Mouse (Mus musculus) spleen, adult 2 months (tissue): ENCODE measurements around the gene Irx4. TPM values are rescaled to one million over a fixed set of nuclear protein-coding genes. Genes with fewer than 3 reads are reported as not detected.

ENCODE experiments used
- DNase-seq, 2 experiments: peaks; one replicate each; pipeline versions ENCODE4 v3.0.0 to v3.0.0-alpha.2; 2012 to 2021; ENCODE audit warnings: low spot score in 2 of 2, low read depth in 1 of 2
- H3K27ac ChIP-seq: fragments of 200-500 bp; 2 replicates; pipeline ENCODE4 v1.5.1; 2012; ENCODE audit warnings: low read length, inconsistent platforms; ENCODE audit not compliant: insufficient read depth
- H3K27me3 ChIP-seq: fragments of 200-500 bp; 2 replicates; pipeline ENCODE4 v1.6.1; 2012; ENCODE audit warnings: mild to moderate bottlenecking, moderate library complexity, low read length, inconsistent platforms; ENCODE audit not compliant: control insufficient read depth, insufficient read depth
- H3K36me3 ChIP-seq: fragments of 200-500 bp; 2 replicates; pipeline ENCODE4 v1.6.1; 2012; ENCODE audit warnings: mild to moderate bottlenecking, low read length, inconsistent platforms; ENCODE audit not compliant: control insufficient read depth, insufficient read depth
- H3K4me1 ChIP-seq: fragments of 200-500 bp; 2 replicates; pipeline ENCODE4 v1.6.1; 2011; ENCODE audit warnings: inconsistent platforms; ENCODE audit not compliant: control insufficient read depth, insufficient read depth, insufficient read length
- H3K4me3 ChIP-seq: fragments of 200-500 bp; 2 replicates; pipeline ENCODE4 v1.5.1; 2011; ENCODE audit warnings: mild to moderate bottlenecking, inconsistent platforms; ENCODE audit not compliant: insufficient read depth, insufficient read length; ENCODE audit errors: extremely low read depth
- CTCF ChIP-seq: fragments of 200-500 bp; IDR thresholded peaks from 2 replicates; pipeline ENCODE4 v1.5.1; 2011; ENCODE audit warnings: mild to moderate bottlenecking, inconsistent platforms; ENCODE audit not compliant: insufficient read depth, insufficient read length, insufficient replicate concordance; ENCODE audit errors: extremely low read depth
- POLR2A ChIP-seq: fragments of 200-500 bp; IDR thresholded peaks from 2 replicates; pipeline ENCODE4 v1.6.1; 2011; ENCODE audit warnings: low read depth, low read length, inconsistent platforms
- WGBS: fragments of 180-500 bp; shearing (Covaris S2); methylation state at CpG from one replicate; pipeline ENCODE4 v1.1.7; 2018; 5-methylcytosine and 5-hydroxymethylcytosine counted together
- polyA plus RNA-seq: library from polyadenylated mRNA; depleted of rRNA; stranded (reverse); fragments of >200 nt; gene quantifications from 2 replicates; pipeline ENCODE4 v1.2.3, GENCODE M21; 2012; rRNA removed

Irx4 gene
- polyA plus RNA-seq, 1 experiment: 0.96 TPM

GRCm38 (mm10) chr13:73299322-73299721, 39.0 kb downstream of the Irx4 start:
- Histone ChIP-seq H3K4me1 (no peaks in the 10 kb centered on the region), H3K4me3 (no peak overlapping the region), H3K27me3 (no peaks in the 10 kb centered on the region), H3K36me3 (no peaks in the 10 kb centered on the region), H3K27ac (no peak overlapping the region)
- WGBS: 95% methylated on average over 5 of the region's 5 CpGs
- no peak for DNase-seq
- TF ChIP-seq POLR2A (no peak), CTCF (no peak)

- Histone ChIP-seq H3K27me3 (no peaks in the 10 kb centered on the region), H3K27ac (no peak overlapping the region), H3K4me3 (no peak overlapping the region), H3K4me1 (no peaks in the 10 kb centered on the region), H3K36me3 (no peaks in the 10 kb centered on the region)
- WGBS: 78% methylated on average over 6 of the region's 6 CpGs
- DNase-seq: no peak
- TF ChIP-seq CTCF (no peak), POLR2A (no peak)
Observed at GRCm38 (mm10) chr13:73304729-73305128, 44.5 kb downstream of the Irx4 start.

- no peaks in the 10 kb centered on the region for H3K4me1 ChIP-seq
- no peak overlapping the region for H3K27ac ChIP-seq
- no peak for TF ChIP-seq POLR2A
- no peak for TF ChIP-seq CTCF
- WGBS: 70% methylated on average over 8 of the region's 8 CpGs
- H3K36me3 ChIP-seq: no peaks in the 10 kb centered on the region
- DNase-seq: no peak
- H3K27me3 ChIP-seq: no peaks in the 10 kb centered on the region
- H3K4me3 ChIP-seq: no peak overlapping the region
Observed at GRCm38 (mm10) chr13:73305398-73306084, 45.3 kb downstream of the Irx4 start.

GRCm38 (mm10) chr13:73306085-73306410, 45.8 kb downstream of the Irx4 start:
- no peak for DNase-seq
- H3K36me3 ChIP-seq: no peaks in the 10 kb centered on the region
- no peak overlapping the region for H3K4me3 ChIP-seq
- TF ChIP-seq CTCF (no peak), POLR2A (no peak)
- H3K27me3 ChIP-seq: no peaks in the 10 kb centered on the region
- no peaks in the 10 kb centered on the region for H3K4me1 ChIP-seq
- 65% methylated on average over 4 of the region's 4 CpGs for WGBS
- H3K27ac ChIP-seq: no peak overlapping the region

- DNase-seq: no peak
- H3K27me3 ChIP-seq: no peaks in the 10 kb centered on the region
- no peak overlapping the region for H3K4me3 ChIP-seq
- H3K36me3 ChIP-seq: no peaks in the 10 kb centered on the region
- TF ChIP-seq CTCF (no peak), POLR2A (no peak)
- 88% methylated on average over 4 of the region's 4 CpGs for WGBS
- H3K4me1 ChIP-seq: no peaks in the 10 kb centered on the region
- no peak overlapping the region for H3K27ac ChIP-seq
Observed at GRCm38 (mm10) chr13:73306430-73306829, 46.2 kb downstream of the Irx4 start.

GRCm38 (mm10) chr13:73310183-73310929, 50.1 kb downstream of the Irx4 start:
- DNase-seq: peak in 1 of 2 experiments; percentile 26
- H3K4me1 ChIP-seq: no peaks in the 10 kb centered on the region
- no peaks in the 10 kb centered on the region for H3K36me3 ChIP-seq
- no peak overlapping the region for H3K4me3 ChIP-seq
- TF ChIP-seq CTCF (peak; percentile 70; the same call in 1 of the 2 replicates), POLR2A (no peak)
- no peaks in the 10 kb centered on the region for H3K27me3 ChIP-seq
- WGBS: 31% methylated on average over 8 of the region's 8 CpGs
- H3K27ac ChIP-seq: no peak overlapping the region

Other genes with a start within 250 kb of the Irx4 start
- gene Mrpl36, start 68.0 kb downstream of the Irx4 start, polyA plus RNA-seq: 67.3 and 95.1 TPM in 2 replicates
- 19.9 and 20.8 TPM in 2 replicates for gene Ndufs6, start 68.1 kb downstream of the Irx4 start, polyA plus RNA-seq
- gene Lpcat1, start 206.7 kb downstream of the Irx4 start, polyA plus RNA-seq: 64.9 and 81.3 TPM in 2 replicates